Mouse (Mus musculus) lung, adult 2 months (tissue): Measurements from ENCODE around the gene Slc2a1. TPM values are rescaled to one million over a fixed set of nuclear protein-coding genes. Genes with fewer than 3 reads are reported as not detected.

Experiments used
- DNase-seq: peaks from one replicate; pipeline ENCODE4 v3.0.0; 2022
- H3K4me1 ChIP-seq: fragments of 200-500 bp; 2 replicates; pipeline ENCODE4 v1.6.1; 2011; ENCODE audit warnings: low read length; ENCODE audit not compliant: control insufficient read depth, insufficient read depth
- H3K4me3 ChIP-seq: fragments of 200-500 bp; replicated peaks from 2 replicates; pipeline ENCODE3; 2011; ENCODE audit warnings: low read depth, mild to moderate bottlenecking, control low read depth, low read length; ENCODE audit errors: extremely low read depth
- CTCF ChIP-seq: fragments of 200-500 bp; IDR thresholded peaks from 2 replicates; pipeline ENCODE4 v1.5.1; 2011; ENCODE audit warnings: mild to moderate bottlenecking, low read length, control low read depth; ENCODE audit not compliant: insufficient read depth
- POLR2A ChIP-seq: fragments of 200-500 bp; IDR thresholded peaks from 2 replicates; pipeline ENCODE4 v1.6.1; 2011; ENCODE audit warnings: low read depth, mild to moderate bottlenecking, control low read depth, low read length, borderline replicate concordance; ENCODE audit errors: extremely low read depth
- WGBS: fragments of 180-500 bp; shearing (Covaris S2); methylation state at CpG from one replicate; pipeline ENCODE4 v1.1.7; 2018; 5-methylcytosine and 5-hydroxymethylcytosine counted together
- polyA plus RNA-seq: library from polyadenylated mRNA; depleted of rRNA; stranded (reverse); fragments of >200 nt; gene quantifications from 2 replicates; pipeline ENCODE4 v1.2.3, GENCODE M21; 2012; rRNA removed

The Slc2a1 gene
- 32.0 and 39.0 TPM in 2 replicates for polyA plus RNA-seq

DNA sequence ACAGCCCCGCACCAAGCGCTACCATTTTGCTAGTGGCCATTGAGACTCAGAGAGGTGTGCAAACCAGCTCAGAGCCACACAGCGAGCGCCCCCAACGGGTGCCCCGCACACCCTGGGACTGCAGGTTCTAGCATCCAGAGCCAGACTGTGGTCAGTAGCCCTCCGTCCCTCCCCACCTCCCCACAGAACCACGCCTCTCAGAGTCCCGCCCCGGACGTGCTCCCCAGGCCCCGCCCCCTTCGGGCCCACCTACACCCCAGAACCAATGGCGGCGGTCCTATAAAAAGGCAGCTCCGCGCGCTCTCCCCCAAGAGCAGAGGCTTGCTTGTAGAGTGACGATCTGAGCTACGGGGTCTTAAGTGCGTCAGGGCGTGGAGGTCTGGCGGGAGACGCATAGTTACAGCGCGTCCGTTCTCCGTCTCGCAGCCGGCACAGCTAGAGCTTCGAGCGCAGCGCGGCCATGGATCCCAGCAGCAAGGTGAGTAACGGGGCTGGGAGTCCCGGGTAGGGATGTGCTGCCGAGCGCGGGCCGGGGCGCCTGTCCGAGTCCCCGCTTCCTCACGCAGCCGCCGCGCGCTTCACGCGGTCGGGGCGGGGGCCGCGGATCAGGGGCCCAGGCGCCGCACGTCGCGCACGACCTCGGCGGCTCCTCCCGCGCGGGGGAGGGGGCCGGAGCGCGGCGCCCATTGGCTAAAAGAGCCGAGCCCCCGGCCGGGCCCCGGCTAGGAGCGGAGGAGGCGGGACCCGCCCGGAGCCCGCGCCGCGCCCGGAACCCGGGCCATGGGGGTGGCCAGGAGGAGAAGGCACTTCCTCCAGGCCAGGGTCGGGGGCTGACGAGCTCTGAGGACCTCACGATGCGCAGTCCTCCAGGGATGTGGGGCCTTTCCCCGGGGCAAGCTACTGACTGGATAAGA, at the start of gene Slc2a1:
Slc2a1 (plus strand) TSS at position 217 of the 914 bp plus-strand sequence.
- H3K4me1 ChIP-seq: peaks cover 2% of the 10 kb centered on the region; the same call in 1 of the 2 replicates
- H3K4me3 ChIP-seq: peak within 1 kb of the TSS; percentile 88
- TF ChIP-seq POLR2A (peak; percentile 94), CTCF (no peak; the same call in 1 of the 2 replicates)
- DNase-seq: peak; percentile 84
- under 1% methylated on average over 88 of the region's 88 CpGs for WGBS

DNA sequence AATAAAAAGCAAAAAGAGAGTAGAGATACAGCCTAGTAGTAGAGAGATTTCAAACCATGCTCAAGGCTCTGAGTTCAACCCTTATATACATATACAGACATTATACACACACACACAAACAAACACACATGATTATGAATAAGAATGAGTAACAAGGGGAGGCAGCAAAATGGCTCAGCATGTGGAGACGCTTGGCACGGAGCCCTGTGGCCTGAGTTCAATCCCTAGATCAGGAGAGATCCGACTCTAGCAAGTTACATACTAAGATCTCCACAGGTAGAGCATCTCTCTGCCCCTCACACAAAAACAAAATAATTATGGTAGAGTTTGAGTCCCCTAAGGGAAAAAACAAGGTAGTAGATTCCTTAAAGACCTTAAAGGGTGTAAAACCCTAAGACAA, 41.7 kb upstream of the Slc2a1 start:
- 82% methylated on average over 3 of the region's 3 CpGs for WGBS
- Histone ChIP-seq H3K4me1 (no peaks in the 10 kb centered on the region), H3K4me3 (no peak overlapping the region)
- no peak for DNase-seq
- TF ChIP-seq CTCF: no peak

DNA sequence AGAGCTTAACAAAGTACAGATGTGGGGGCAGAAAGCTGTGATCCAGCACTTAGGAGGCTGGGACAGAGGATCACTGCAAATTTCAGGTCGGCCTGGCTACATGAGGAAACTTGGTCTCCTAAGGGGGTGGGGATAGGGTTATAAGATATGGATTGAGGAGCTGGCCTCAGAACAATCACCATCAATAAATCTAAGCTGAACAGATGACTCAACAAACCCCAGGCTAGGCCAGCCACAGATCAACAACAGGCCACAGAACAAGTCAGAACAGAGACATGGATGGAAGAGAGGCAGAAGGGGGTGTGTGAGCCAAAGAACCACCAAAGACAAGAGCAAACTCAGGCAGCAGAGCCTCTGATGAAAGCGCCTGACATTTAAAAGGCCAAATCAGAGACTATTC, 41.3 kb upstream of the Slc2a1 start:
- WGBS: 74% methylated on average over 2 of the region's 2 CpGs
- no peak for TF ChIP-seq POLR2A
- no peak for TF ChIP-seq CTCF
- Histone ChIP-seq H3K4me1 (no peaks in the 10 kb centered on the region), H3K4me3 (no peak overlapping the region)
- DNase-seq: no peak

DNA sequence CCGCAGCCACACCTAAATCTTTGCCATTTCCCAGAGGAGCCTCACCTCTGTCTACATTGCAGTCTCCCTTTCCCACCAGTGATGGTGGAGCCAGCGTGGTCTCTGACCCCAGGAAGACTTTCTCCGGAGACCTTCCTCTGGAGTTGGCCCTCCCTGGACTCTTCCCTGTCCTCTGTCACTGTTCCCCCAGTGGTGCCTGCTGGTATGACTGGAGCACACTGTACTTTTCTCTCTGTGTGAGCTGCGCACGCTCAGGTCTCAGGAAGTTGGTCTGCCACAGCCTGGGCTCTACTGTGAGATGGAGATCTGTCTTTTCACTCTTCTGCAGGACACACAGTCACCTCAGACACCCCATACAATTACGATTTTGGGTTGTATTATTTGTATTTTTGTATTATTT, 39.6 kb upstream of the Slc2a1 start:
- H3K4me1 ChIP-seq: no peaks in the 10 kb centered on the region
- no peak overlapping the region for H3K4me3 ChIP-seq
- DNase-seq: no peak
- 56% methylated on average over 6 of the region's 6 CpGs for WGBS
- TF ChIP-seq POLR2A: no peak
- 0 out of 2 replicates have a peak, but pooled peaks have one; percentile 11 for TF ChIP-seq CTCF

DNA sequence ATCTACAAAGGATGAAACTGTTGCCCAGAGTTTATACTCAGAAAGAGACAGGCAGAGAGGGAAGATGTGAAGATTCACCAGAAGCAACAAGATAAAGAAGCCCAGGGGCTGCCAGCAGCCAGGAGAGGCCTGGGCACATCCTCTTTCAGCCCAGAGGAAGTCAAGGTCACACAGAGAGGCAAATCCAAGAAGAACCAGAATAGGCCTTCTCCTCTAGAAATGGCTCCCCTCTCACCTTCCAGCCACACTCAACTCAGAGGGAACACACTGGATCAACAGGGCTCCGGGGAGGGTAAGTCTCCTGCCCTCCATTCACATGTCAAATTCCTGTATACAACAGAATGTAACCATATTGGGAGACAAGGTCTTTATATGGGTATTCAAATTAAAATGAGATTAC, 38.3 kb upstream of the Slc2a1 start:
- Histone ChIP-seq H3K4me3 (no peak overlapping the region), H3K4me1 (no peaks in the 10 kb centered on the region)
- TF ChIP-seq CTCF: no peak
- TF ChIP-seq POLR2A: no peak
- WGBS: 74% methylated on average over 1 of the region's 1 CpGs
- DNase-seq: no peak

DNA sequence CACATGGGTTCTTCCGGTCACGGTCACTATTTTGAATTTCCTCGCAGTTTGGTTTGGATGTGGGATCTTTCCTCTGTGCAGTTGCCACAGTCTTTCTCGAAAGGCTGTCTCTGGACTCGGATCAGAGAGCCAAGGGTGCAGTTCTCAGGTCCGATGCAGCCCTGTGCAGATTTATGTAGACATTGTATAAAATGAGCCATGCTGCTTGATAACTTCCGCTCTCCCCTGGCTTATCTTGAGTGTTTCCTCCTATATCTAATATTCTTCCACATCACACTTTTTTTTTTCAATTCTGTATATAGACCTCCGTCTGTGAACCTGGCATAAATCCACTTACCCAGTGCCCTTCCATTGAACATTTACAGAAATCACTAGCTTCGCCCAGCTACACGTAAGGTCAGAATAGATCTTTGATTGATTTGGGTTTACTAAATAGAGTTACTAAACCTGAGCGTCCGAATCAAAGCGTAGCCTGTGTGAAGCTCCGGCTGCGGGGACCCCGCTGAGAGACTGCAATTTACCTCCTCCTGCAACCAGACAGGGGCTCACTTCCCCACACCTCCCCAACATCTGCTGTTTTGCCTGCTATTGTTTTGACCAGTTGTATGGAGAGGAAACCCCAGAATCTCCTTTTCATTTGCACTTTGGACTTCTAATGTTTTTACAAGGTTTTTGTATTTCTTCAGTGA, 37.4 kb upstream of the Slc2a1 start:
- Histone ChIP-seq H3K4me3 (no peak overlapping the region), H3K4me1 (no peaks in the 10 kb centered on the region)
- TF ChIP-seq POLR2A (no peak), CTCF (no peak)
- DNase-seq: no peak
- 47% methylated on average over 16 of the region's 16 CpGs for WGBS

DNA sequence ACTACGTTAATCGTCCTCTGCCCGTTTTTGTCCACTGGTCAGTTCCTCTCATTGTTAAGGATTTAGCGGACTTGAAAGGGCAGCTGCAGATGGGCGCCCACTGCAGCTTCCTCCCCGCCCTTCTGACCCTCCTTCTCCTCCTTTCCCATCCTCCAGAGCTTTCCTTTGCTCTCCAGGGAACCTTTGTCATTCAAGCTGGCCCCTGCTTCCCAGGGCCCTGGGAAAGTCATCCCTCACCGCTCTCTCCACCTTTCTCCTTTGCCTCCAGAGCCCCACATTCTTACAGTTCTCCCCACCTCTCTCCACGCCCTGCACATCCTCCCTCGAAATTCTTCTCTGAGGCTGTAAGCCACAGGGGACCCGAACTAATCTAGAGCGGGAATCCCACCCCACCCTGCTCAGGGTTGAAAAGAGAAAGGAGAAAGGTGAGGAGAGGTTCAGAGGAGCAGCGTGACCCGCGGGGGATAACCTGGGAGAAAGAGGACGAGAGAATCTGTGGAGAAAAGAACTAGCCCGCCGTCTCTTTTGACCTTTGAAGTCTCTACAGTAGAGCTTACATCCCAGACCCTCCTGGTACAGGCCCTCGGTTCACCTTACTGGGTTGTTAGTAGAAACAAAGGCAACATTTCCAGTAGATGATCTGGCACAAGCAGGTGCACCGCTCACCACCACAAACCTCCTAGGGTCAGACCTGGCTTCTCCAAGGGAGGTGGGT, 36.7 kb upstream of the Slc2a1 start:
- no peaks in the 10 kb centered on the region for H3K4me1 ChIP-seq
- WGBS: 42% methylated on average over 19 of the region's 19 CpGs
- no peak for DNase-seq
- TF ChIP-seq POLR2A (no peak), CTCF (no peak)
- H3K4me3 ChIP-seq: no peak overlapping the region

DNA sequence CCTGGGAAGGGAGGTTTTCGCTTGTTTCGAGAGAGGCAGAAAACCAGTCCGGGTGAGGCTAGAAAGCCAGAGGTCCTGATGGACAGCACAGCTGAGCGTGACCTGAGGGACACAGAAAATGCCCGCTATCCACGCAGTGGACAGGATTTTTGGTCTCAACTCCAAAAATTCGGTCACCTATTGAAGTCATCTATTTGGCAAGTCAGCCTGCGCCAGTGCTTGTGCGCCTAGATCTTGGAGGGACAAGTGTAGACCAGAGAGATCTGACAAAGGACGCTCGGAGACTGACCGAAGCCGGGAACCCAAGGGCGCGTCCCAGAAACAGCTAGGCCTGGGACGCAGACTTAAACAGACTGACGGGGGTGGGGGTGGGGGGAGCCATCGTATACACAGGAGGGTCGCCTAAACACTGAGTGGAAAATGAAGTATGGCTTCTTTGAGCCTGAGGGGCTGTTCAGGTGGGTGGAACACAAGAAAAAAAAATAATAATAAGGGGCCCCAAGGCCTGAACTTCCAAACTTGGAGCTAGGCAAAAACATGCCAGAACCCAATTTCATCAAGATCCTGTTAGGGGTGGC, 36.1 kb upstream of the Slc2a1 start:
- 68% methylated on average over 19 of the region's 19 CpGs for WGBS
- H3K4me1 ChIP-seq: no peaks in the 10 kb centered on the region
- DNase-seq: no peak
- no peak overlapping the region for H3K4me3 ChIP-seq
- TF ChIP-seq CTCF (no peak), POLR2A (no peak)

DNA sequence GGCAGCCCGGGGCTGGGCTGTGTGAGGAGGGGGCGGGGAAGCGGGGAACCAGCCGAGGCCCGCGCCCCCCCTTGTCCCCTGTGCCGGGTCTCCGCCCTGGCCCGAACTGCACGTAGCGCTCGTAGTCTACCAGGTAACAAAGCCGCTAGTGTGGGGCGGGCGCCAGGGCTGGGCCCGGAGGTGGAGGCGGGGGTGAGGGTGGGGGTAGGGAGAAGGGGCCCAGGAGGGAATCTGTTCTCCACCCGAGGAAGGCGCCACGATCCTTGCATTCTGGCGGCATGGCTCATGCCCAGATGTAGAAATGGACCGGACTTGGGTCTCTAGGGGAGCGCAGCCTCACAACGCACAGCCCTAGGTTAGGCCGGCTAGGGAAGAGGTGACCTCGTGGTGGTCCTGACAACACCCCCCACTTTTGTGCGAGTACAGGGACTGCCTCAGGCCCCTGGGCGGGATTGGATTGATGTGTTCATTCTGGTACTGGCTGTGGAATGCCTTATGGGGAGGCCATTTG, 35.5 kb upstream of the Slc2a1 start:
- TF ChIP-seq POLR2A: no peak
- DNase-seq: no peak
- H3K4me3 ChIP-seq: no peak overlapping the region
- 28% methylated on average over 28 of the region's 28 CpGs for WGBS
- no peaks in the 10 kb centered on the region for H3K4me1 ChIP-seq
